Mouse (Mus musculus) embryonic fibroblast, embryonic 13.5 days (primary cell): ENCODE measurements at regions not wholly inside any gene's neighbourhood (a gene's known extent, or its start where the extent isn't known, plus 50 kb on each side); places are given as distances from the start of the nearest gene placed in this dataset.

Experiments used
- CTCF ChIP-seq: IDR thresholded peaks from 2 replicates; pipeline ENCODE4 v1.5.1; 2011; ENCODE audit warnings: mild to moderate bottlenecking, control low read depth, low read length, moderate library complexity, borderline replicate concordance; ENCODE audit not compliant: insufficient read depth
- POLR2A ChIP-seq: IDR thresholded peaks from 2 replicates; pipeline ENCODE4 v1.6.1; 2011; ENCODE audit warnings: low read depth, mild to moderate bottlenecking, control low read depth, low read length, moderate library complexity

GRCm38 (mm10) chr19:52721776-52722175 is 318.2 kb downstream of the Xpnpep1 start:
- TF ChIP-seq POLR2A (no peak), CTCF (no peak)
